Mouse (Mus musculus): ENCODE data around the gene Ccdc27. TPM values are rescaled to one million over a fixed set of nuclear protein-coding genes. Genes with fewer than 3 reads are reported as not detected.
A peak's percentile ranks its signal among the peaks of the same experiment; 100 is the strongest.

The Ccdc27 gene
- not detected in 2 replicates for polyA plus RNA-seq (2014; fragmentation: Nextera tagmentation; extraction: Ambion mirVana)

DNA sequence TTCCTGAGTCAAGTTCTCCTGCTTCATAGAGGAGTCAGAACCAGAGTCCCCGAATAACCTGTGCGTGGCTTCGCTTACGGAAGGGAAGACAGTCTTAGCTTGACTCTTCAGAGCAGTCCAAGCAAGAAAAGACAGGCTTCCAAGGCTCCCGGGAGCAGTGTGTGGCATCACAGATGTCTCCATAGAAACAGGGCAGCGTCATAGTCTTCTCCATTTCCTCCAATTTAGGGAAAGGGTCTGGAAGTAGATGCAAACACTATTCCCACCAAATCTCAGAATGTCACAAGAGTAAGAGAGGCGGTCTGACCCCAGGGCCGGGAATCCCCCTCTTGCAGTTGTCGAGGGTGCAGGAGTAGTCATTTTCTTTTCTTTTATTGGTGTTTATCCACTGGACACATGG lies at the start of gene Ccdc27:
TSS of gene Ccdc27 (minus strand) at position 101 of the 400 bp plus-strand sequence.
- ATAC-seq (ENCODE audit: insufficient number of reproducible peaks, low FRiP score, low TSS enrichment, low read depth) (no peak), DNase-seq (ENCODE audit: low spot score) (no peak)
- Histone ChIP-seq H3K4me1 (ENCODE audit: control insufficient read depth, insufficient read depth, low read length) (no peaks in the 10 kb centered on the region), H3K9me3 (ENCODE audit: control insufficient read depth, low read length) (no peaks in the 10 kb centered on the region), H3K4me2 (ENCODE audit: low read depth, severe bottlenecking) (no peak within 1 kb of the TSS), H3K27ac (replicated peaks; ENCODE audit: low read depth, low read length) (no peak within 1 kb of the TSS), H3K4me3 (ENCODE audit: low read depth, low read length) (no peak within 1 kb of the TSS), H3K36me3 (ENCODE audit: control insufficient read depth, insufficient read depth, low read length) (no peaks in the 10 kb centered on the region), H3K27me3 (ENCODE audit: control insufficient read depth, insufficient read depth, low read length) (no peaks in the 10 kb centered on the region), H3K9ac (ENCODE audit: low read length) (no peak within 1 kb of the TSS)
- 86% methylated on average over 9 of the region's 9 CpGs for WGBS

DNA sequence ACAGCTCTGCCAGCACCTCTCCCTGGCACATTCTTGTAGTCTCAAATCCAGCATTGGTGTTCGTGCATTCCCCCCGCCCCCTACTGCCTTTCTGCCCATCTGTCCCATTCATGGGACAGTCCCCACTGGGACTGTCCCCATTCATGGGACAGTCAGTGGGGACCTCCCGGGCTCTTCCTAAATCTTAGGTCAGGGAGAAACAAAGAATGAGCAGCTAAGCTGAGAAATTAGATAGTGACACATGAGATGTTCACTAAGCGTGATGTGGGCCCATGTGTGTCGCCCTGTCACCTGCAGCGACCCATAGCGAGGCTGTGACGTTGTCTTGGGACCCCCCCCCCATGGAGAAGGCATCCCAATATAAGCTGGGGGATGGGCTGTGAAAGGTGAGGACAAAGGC lies 48.9 kb upstream of the Ccdc27 start:
- Histone ChIP-seq H3K27ac (replicated peaks; ENCODE audit: low read depth, low read length) (no peak overlapping the region), H3K36me3 (ENCODE audit: control insufficient read depth, insufficient read depth, low read length) (no peaks in the 10 kb centered on the region), H3K4me1 (ENCODE audit: control insufficient read depth, insufficient read depth, low read length) (no peaks in the 10 kb centered on the region), H3K4me3 (ENCODE audit: low read depth, low read length) (no peak overlapping the region), H3K27me3 (ENCODE audit: control insufficient read depth, insufficient read depth, low read length) (peaks cover 4% of the 10 kb centered on the region; the same call in 1 of the 2 replicates), H3K4me2 (ENCODE audit: low read depth, severe bottlenecking) (no peak overlapping the region), H3K9me3 (ENCODE audit: control insufficient read depth, low read length) (no peaks in the 10 kb centered on the region), H3K9ac (ENCODE audit: low read length) (no peak overlapping the region)
- DNase-seq (ENCODE audit: low spot score) (no peak), ATAC-seq (ENCODE audit: insufficient number of reproducible peaks, low FRiP score, low TSS enrichment, low read depth) (no peak)
- WGBS: 84% methylated on average over 8 of the region's 8 CpGs

DNA sequence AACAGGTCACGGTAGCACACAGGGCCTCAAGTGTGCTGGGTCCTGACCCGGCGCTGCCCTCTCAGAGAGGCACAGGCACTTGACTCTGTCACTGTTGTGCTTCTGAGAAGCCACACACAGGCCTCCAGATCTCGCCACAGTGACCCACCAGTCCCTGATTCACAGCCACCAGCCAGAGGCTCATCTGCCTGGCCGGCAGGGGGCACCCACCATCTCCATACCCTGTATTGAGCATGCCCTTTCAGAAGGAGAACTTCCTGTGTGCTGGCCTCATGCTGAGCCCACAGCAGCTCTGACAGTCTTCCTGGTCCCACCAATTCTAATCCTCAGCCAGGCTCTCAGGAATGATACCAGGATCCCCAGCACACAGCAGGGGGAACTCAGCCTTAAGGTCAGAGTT lies 46.7 kb upstream of the Ccdc27 start:
- Histone ChIP-seq H3K4me1 (ENCODE audit: control insufficient read depth, insufficient read depth, low read length) (no peaks in the 10 kb centered on the region), H3K4me3 (ENCODE audit: low read depth, low read length) (no peak overlapping the region), H3K9ac (ENCODE audit: low read length) (no peak overlapping the region), H3K36me3 (ENCODE audit: control insufficient read depth, insufficient read depth, low read length) (no peaks in the 10 kb centered on the region), H3K27me3 (ENCODE audit: control insufficient read depth, insufficient read depth, low read length) (no peaks in the 10 kb centered on the region; the same call in 1 of the 2 replicates), H3K9me3 (ENCODE audit: control insufficient read depth, low read length) (no peaks in the 10 kb centered on the region), H3K27ac (replicated peaks; ENCODE audit: low read depth, low read length) (no peak overlapping the region), H3K4me2 (ENCODE audit: low read depth, severe bottlenecking) (no peak overlapping the region)
- no peak for DNase-seq (ENCODE audit: low spot score)
- ATAC-seq (ENCODE audit: insufficient number of reproducible peaks, low FRiP score, low TSS enrichment, low read depth): no peak
- WGBS: 56% methylated on average over 5 of the region's 5 CpGs

DNA sequence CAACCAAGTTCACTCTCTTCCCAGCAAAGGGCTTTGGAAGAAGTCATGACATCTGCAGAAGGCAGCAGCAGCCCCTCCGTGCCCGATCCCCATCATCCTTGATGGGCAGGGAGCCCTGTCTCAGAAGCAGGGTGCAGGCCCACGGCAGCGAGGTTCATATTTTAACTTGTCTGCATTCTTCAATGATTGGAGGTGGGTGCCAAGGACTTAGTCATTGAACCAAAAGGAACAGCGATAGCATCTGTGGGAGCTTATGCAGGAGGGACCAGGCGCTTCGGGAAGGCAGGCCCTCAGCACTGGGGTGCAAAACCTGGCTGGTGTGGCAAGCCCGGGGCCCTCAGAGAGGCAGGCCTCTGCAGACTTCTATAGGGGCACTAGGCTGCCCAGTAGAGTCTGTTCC lies 44.0 kb upstream of the Ccdc27 start:
- peaks cover 14% of the 10 kb centered on the region for H3K27me3 ChIP-seq (ENCODE audit: control insufficient read depth, insufficient read depth, low read length)
- WGBS: 84% methylated on average over 8 of the region's 8 CpGs

DNA sequence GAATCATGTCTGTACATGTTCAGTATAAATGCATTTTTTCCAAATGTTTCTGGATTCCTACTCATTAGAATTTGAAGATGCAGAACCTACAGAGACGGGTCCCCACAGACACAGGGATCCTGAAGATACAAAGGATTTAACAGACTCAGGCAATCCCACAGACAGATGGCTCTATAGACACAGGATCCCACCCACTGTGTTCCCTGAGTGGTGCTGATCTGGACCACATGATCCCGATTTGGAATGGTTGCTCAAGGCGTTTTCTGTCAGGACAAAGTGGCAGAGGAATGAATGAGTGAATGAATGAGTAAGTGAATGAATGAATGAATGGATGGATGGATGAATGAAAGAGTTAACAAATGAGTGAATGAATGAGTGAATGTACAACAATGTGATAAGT lies 43.4 kb upstream of the Ccdc27 start:
- H3K9ac ChIP-seq (ENCODE audit: low read length): no peak overlapping the region
- H3K27ac ChIP-seq (replicated peaks; ENCODE audit: low read depth, low read length): no peak overlapping the region
- no peak overlapping the region for H3K4me3 ChIP-seq (ENCODE audit: low read depth, low read length)
- no peaks in the 10 kb centered on the region for H3K36me3 ChIP-seq (ENCODE audit: control insufficient read depth, insufficient read depth, low read length)
- H3K9me3 ChIP-seq (ENCODE audit: control insufficient read depth, low read length): no peaks in the 10 kb centered on the region
- H3K4me2 ChIP-seq (ENCODE audit: low read depth, severe bottlenecking): no peak overlapping the region
- no peak for DNase-seq (ENCODE audit: low spot score)
- no peak for ATAC-seq (ENCODE audit: insufficient number of reproducible peaks, low FRiP score, low TSS enrichment, low read depth)
- WGBS: 77% methylated on average over 3 of the region's 3 CpGs
- H3K4me1 ChIP-seq (ENCODE audit: control insufficient read depth, insufficient read depth, low read length): peaks cover 4% of the 10 kb centered on the region; the same call in 1 of the 2 replicates
- peaks cover 20% of the 10 kb centered on the region for H3K27me3 ChIP-seq (ENCODE audit: control insufficient read depth, insufficient read depth, low read length)

More for the DNA sequence above, 44.0 kb upstream of the Ccdc27 start:
- H3K9ac ChIP-seq (ENCODE audit: low read length): no peak overlapping the region
- no peak overlapping the region for H3K4me2 ChIP-seq (ENCODE audit: low read depth, severe bottlenecking)
- no peak overlapping the region for H3K4me3 ChIP-seq (ENCODE audit: low read depth, low read length)
- no peaks in the 10 kb centered on the region for H3K4me1 ChIP-seq (ENCODE audit: control insufficient read depth, insufficient read depth, low read length)
- H3K9me3 ChIP-seq (ENCODE audit: control insufficient read depth, low read length): no peaks in the 10 kb centered on the region
- ATAC-seq (ENCODE audit: insufficient number of reproducible peaks, low FRiP score, low TSS enrichment, low read depth): no peak
- H3K36me3 ChIP-seq (ENCODE audit: control insufficient read depth, insufficient read depth, low read length): no peaks in the 10 kb centered on the region
- no peak for DNase-seq (ENCODE audit: low spot score)
- no peak overlapping the region for H3K27ac ChIP-seq (replicated peaks; ENCODE audit: low read depth, low read length)

DNA sequence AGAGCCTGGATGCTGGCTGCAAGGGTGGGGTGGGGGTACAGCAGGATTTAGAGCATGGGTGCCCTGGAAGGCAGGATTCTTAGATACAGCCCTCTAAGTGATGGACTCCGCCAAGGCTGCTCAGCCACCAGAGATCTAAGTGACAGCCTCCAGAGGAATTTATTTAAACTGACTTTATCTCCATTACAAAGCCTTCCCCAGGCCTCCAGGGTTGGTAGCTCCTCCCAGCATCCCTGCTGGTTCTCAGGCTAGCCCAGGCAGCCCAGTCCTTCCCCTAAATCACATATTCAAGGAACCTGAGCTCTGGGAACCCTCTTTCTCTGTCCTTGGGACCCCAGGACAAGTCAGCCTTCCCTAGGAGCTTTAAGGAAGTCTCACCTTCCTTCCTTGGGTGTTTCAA lies 39.5 kb upstream of the Ccdc27 start:
- Histone ChIP-seq H3K27ac (replicated peaks; ENCODE audit: low read depth, low read length) (no peak overlapping the region), H3K27me3 (ENCODE audit: control insufficient read depth, insufficient read depth, low read length) (peaks cover 34% of the 10 kb centered on the region), H3K9ac (ENCODE audit: low read length) (no peak overlapping the region), H3K4me2 (ENCODE audit: low read depth, severe bottlenecking) (no peak overlapping the region), H3K36me3 (ENCODE audit: control insufficient read depth, insufficient read depth, low read length) (no peaks in the 10 kb centered on the region), H3K4me1 (ENCODE audit: control insufficient read depth, insufficient read depth, low read length) (peaks cover 4% of the 10 kb centered on the region; the same call in 1 of the 2 replicates), H3K4me3 (ENCODE audit: low read depth, low read length) (no peak overlapping the region), H3K9me3 (ENCODE audit: control insufficient read depth, low read length) (no peaks in the 10 kb centered on the region)
- WGBS: 13% methylated on average over 1 of the region's 1 CpGs
- no peak for DNase-seq (ENCODE audit: low spot score)
- no peak for ATAC-seq (ENCODE audit: insufficient number of reproducible peaks, low FRiP score, low TSS enrichment, low read depth)

DNA sequence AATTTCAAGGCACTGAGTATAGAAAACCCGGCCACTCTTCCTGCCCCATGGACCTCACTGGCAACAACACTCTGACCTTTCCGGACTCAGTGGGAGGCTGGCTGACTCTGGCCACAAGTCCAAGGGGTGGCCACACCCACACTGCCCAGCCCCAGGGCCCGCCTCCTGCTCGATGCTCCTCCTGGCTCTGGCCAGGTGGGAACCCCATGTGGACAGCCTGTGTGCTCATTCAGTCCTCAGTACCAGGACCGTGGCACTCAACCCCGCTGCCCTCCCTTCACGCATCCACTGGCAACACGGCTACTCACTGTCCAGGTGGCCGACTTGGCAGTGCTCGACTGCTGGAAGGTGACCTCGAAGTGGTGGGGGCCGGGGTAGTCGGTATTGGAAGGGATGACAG lies 38.5 kb upstream of the Ccdc27 start:
- Histone ChIP-seq H3K4me3 (ENCODE audit: low read depth, low read length) (peak overlapping the region; percentile 14; the same call in 1 of the 2 replicates), H3K36me3 (ENCODE audit: control insufficient read depth, insufficient read depth, low read length) (no peaks in the 10 kb centered on the region), H3K4me2 (ENCODE audit: low read depth, severe bottlenecking) (peak overlapping the region; percentile 34), H3K27ac (replicated peaks; ENCODE audit: low read depth, low read length) (no peak overlapping the region), H3K27me3 (ENCODE audit: control insufficient read depth, insufficient read depth, low read length) (peaks cover 34% of the 10 kb centered on the region), H3K9me3 (ENCODE audit: control insufficient read depth, low read length) (no peaks in the 10 kb centered on the region), H3K9ac (ENCODE audit: low read length) (peak overlapping the region; percentile 22; the same call in 1 of the 2 replicates), H3K4me1 (ENCODE audit: control insufficient read depth, insufficient read depth, low read length) (peaks cover 4% of the 10 kb centered on the region; the same call in 1 of the 2 replicates)
- ATAC-seq (ENCODE audit: insufficient number of reproducible peaks, low FRiP score, low TSS enrichment, low read depth) (no peak), DNase-seq (ENCODE audit: low spot score) (no peak)
- WGBS: 2% methylated on average over 13 of the region's 13 CpGs

GRCm38 (mm10) chr4:154080211-154080610 lies 37.7 kb upstream of the Ccdc27 start:
- H3K27me3 ChIP-seq (ENCODE audit: control insufficient read depth, insufficient read depth, low read length): peaks cover 34% of the 10 kb centered on the region
- no peaks in the 10 kb centered on the region for H3K9me3 ChIP-seq (ENCODE audit: control insufficient read depth, low read length)
- peaks cover 4% of the 10 kb centered on the region; the same call in 1 of the 2 replicates for H3K4me1 ChIP-seq (ENCODE audit: control insufficient read depth, insufficient read depth, low read length)
- WGBS: 69% methylated on average over 4 of the region's 4 CpGs
- no peak for DNase-seq (ENCODE audit: low spot score)
- no peak overlapping the region for H3K9ac ChIP-seq (ENCODE audit: low read length)
- ATAC-seq (ENCODE audit: insufficient number of reproducible peaks, low FRiP score, low TSS enrichment, low read depth): no peak
- no peaks in the 10 kb centered on the region for H3K36me3 ChIP-seq (ENCODE audit: control insufficient read depth, insufficient read depth, low read length)
- H3K4me2 ChIP-seq (ENCODE audit: low read depth, severe bottlenecking): no peak overlapping the region
- H3K4me3 ChIP-seq (ENCODE audit: low read depth, low read length): no peak overlapping the region
- no peak overlapping the region for H3K27ac ChIP-seq (replicated peaks; ENCODE audit: low read depth, low read length)

DNA sequence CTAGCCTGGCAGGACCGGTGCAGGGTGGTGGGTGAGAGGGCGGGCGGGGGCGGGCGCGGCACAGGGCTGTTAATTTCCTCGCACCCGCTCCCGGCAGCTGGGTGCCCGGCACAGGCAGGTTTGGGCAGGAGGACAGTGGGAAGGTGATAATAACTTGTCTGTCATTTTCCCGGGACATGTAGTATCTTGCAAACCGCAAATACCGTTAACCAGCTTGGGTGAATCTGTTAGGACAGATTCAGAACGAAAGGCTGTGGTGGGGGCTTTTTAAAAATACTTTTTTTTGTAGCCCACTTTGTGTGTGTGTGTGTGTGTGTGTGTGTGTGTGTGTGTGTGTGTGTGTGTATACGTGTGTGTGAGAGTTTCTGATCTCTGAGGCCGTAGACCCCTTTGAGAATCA lies 29.5 kb upstream of the Ccdc27 start:
- no peak overlapping the region for H3K27ac ChIP-seq (replicated peaks; ENCODE audit: low read depth, low read length)
- ATAC-seq (ENCODE audit: insufficient number of reproducible peaks, low FRiP score, low TSS enrichment, low read depth) (no peak), DNase-seq (ENCODE audit: low spot score) (no peak)
- H3K27me3 ChIP-seq (ENCODE audit: control insufficient read depth, insufficient read depth, low read length): peaks cover 32% of the 10 kb centered on the region
- no peaks in the 10 kb centered on the region for H3K36me3 ChIP-seq (ENCODE audit: control insufficient read depth, insufficient read depth, low read length)
- no peak overlapping the region for H3K9ac ChIP-seq (ENCODE audit: low read length)
- no peaks in the 10 kb centered on the region for H3K4me1 ChIP-seq (ENCODE audit: control insufficient read depth, insufficient read depth, low read length)
- no peaks in the 10 kb centered on the region for H3K9me3 ChIP-seq (ENCODE audit: control insufficient read depth, low read length)
- no peak overlapping the region for H3K4me3 ChIP-seq (ENCODE audit: low read depth, low read length)
- H3K4me2 ChIP-seq (ENCODE audit: low read depth, severe bottlenecking): no peak overlapping the region
- 13% methylated on average over 14 of the region's 16 CpGs for WGBS

Measured in limb, embryonic 11.5 days (tissue).